Mouse (Mus musculus) midbrain, postnatal 0 days (tissue): ENCODE results near the gene Acot2. TPM values are rescaled to one million over a fixed set of nuclear protein-coding genes. Genes with fewer than 3 reads are reported as not detected.

Experiments used
- ATAC-seq: fragments of 200-750 bp; cut with Nextera tagmentation; 2 replicates; pipeline ENCODE4 v1.8.0; 2017; ENCODE audit warnings: moderate number of reproducible peaks, mild to moderate bottlenecking, moderate TSS enrichment, moderate library complexity; ENCODE audit not compliant: low FRiP score
- DNase-seq: peaks from one replicate; pipeline ENCODE4 v3.0.0-alpha.2; 2015; ENCODE audit warnings: low spot score
- H3K27ac ChIP-seq: fragments of 300-500 bp; sonication (generic); 2 replicates; pipeline ENCODE4 v1.5.1; 2014; ENCODE audit warnings: low read depth, mild to moderate bottlenecking, low read length, mixed read lengths
- H3K27me3 ChIP-seq: fragments of 300-500 bp; sonication (generic); 2 replicates; pipeline ENCODE4 v1.6.1; 2014; ENCODE audit warnings: low read length, control low read depth, mixed read lengths; ENCODE audit not compliant: insufficient read depth
- H3K36me3 ChIP-seq: fragments of 300-500 bp; sonication (generic); 2 replicates; pipeline ENCODE4 v1.6.1; 2014; ENCODE audit warnings: low read length, control low read depth, mixed read lengths; ENCODE audit not compliant: insufficient read depth
- H3K4me1 ChIP-seq: fragments of 300-500 bp; sonication (generic); 2 replicates; pipeline ENCODE4 v1.6.1; 2014; ENCODE audit warnings: mild to moderate bottlenecking, control low read depth, antibody characterized with exemption, low read length, mixed read lengths; ENCODE audit not compliant: insufficient read depth
- H3K4me2 ChIP-seq: fragments of 300-500 bp; sonication (generic); 2 replicates; pipeline ENCODE4 v1.6.1; 2014; ENCODE audit warnings: low read depth, mild to moderate bottlenecking, low read length, mixed read lengths; ENCODE audit not compliant: poor library complexity, severe bottlenecking
- H3K4me3 ChIP-seq: fragments of 300-500 bp; sonication (generic); 2 replicates; pipeline ENCODE4 v1.5.1; 2014; ENCODE audit warnings: low read depth, mild to moderate bottlenecking, low read length, moderate library complexity
- H3K9ac ChIP-seq: fragments of 300-500 bp; sonication (generic); replicated peaks from 2 replicates; pipeline ENCODE4 v1.6.1; 2014; ENCODE audit warnings: mild to moderate bottlenecking, low read length, moderate library complexity, mixed read lengths; ENCODE audit not compliant: poor library complexity, severe bottlenecking
- H3K9me3 ChIP-seq: fragments of 300-500 bp; sonication (generic); 2 replicates; pipeline ENCODE4 v1.6.1; 2016; ENCODE audit warnings: low read length, control low read depth
- CTCF ChIP-seq: IDR thresholded peaks from 2 replicates; pipeline ENCODE4 v1.5.1; 2016; ENCODE audit warnings: antibody characterized with exemption, mild to moderate bottlenecking
- WGBS: fragments of 180-500 bp; shearing (Covaris S2); extraction: QIAGEN DNeasy Blood & Tissue Kit; methylation state at CpG from one replicate; pipeline ENCODE4 v1.1.7; 2014; 5-methylcytosine and 5-hydroxymethylcytosine counted together
- polyA plus RNA-seq: library from polyadenylated mRNA; unstranded; fragments of >200 nt; fragmentation: Nextera tagmentation; extraction: Ambion mirVana; gene quantifications from 2 replicates; pipeline ENCODE4 v1.2.1, GENCODE M21; 2015
- total RNA-seq: library from RNA; depleted of rRNA; stranded (reverse); fragments of >200 nt; gene quantifications from 2 replicates; pipeline ENCODE4 v1.2.3, GENCODE M21; 2014

The Acot2 gene
- total and polyA plus RNA-seq, 2 experiments from 2014 or later: 20.7 to 26.0 TPM

- H3K27me3 ChIP-seq: no peaks in the 10 kb centered on the region
- no peak for DNase-seq
- H3K4me3 ChIP-seq: no peak overlapping the region
- H3K27ac ChIP-seq: no peak overlapping the region
- H3K9ac ChIP-seq: no peak overlapping the region
- H3K36me3 ChIP-seq: no peaks in the 10 kb centered on the region
- ATAC-seq: no peak
- H3K9me3 ChIP-seq: no peaks in the 10 kb centered on the region
- peaks cover 9% of the 10 kb centered on the region for H3K4me1 ChIP-seq
- TF ChIP-seq CTCF: no peak
- H3K4me2 ChIP-seq: no peak overlapping the region
- 88% methylated on average over 4 of the region's 4 CpGs for WGBS
Measured at GRCm38 (mm10) chr12:83949043-83949442, 38.6 kb upstream of the Acot2 start.

DNA sequence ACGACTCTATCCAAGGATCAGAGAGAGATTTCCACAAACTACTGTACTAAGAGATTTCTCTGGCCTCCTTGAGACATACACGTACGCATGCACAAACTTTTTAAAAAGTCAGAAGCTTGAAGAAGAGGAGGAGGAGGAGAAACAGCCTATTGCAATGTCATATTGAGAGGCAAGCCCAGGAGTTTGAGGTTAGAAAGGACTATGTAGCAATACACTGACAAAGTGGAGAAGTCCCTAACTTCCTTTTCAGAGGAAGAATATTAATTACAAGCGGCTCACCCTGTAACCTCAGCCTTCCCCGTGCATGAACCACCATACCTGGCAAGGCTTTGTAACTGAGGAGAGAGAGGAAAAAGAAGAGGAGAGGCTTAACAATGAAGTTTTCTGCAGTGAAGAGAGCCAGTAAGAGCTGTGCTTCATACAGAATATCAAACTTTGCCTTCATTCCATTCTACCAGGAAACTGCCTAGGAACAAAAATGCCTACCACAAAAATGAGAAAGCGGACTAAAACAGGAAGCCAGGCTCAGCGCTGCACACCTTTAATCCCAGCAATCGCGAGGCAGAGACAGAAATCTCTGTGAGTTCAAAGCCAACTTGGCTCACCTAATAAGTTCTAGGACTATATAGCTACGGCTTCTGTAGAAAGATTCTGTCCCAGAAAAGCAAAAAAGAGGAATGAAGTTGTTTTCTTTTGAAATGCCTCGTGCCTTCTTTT, 37.7 kb upstream of the Acot2 start:
- no peaks in the 10 kb centered on the region for H3K27me3 ChIP-seq
- no peaks in the 10 kb centered on the region for H3K36me3 ChIP-seq
- peak overlapping the region; percentile 87 for H3K4me2 ChIP-seq
- 29% methylated on average over 11 of the region's 11 CpGs for WGBS
- H3K27ac ChIP-seq: no peak overlapping the region
- DNase-seq: no peak
- no peak overlapping the region for H3K9ac ChIP-seq
- peak overlapping the region; percentile 83 for H3K4me3 ChIP-seq
- peaks cover 9% of the 10 kb centered on the region for H3K4me1 ChIP-seq
- ATAC-seq: no peak
- no peak for TF ChIP-seq CTCF
- H3K9me3 ChIP-seq: no peaks in the 10 kb centered on the region

DNA sequence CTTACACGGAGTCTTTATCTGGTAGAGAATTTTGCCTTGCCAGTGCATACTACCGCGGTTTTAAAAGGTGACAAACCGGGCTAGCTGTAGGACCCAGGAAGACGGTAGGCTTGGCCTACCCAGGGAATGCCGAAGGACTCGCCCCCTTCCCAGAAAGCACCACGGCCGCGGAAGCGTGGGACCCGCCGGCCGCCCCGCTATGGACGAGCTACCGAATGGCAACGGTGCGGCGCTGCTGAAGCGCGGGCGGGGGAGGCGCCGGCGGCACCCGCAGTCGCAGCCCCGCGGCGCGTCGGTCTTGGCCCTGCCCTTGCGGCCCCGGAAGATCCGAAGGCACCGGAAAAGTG, 37.2 kb upstream of the Acot2 start, which contains the start of gene Riox1:
TSS of gene Riox1 (plus strand) at position 116 of the 347 bp plus-strand sequence.
- Histone ChIP-seq H3K9me3 (no peaks in the 10 kb centered on the region), H3K9ac (peak within 1 kb of the TSS; percentile 79), H3K4me1 (peaks cover 9% of the 10 kb centered on the region), H3K36me3 (no peaks in the 10 kb centered on the region), H3K4me2 (peak within 1 kb of the TSS; percentile 87), H3K27ac (peak within 1 kb of the TSS; percentile 89), H3K4me3 (peak within 1 kb of the TSS; percentile 83), H3K27me3 (no peaks in the 10 kb centered on the region)
- peak; percentile 89 for ATAC-seq
- peak; percentile 92 for DNase-seq
- TF ChIP-seq CTCF: no peak
- 0% methylated on average over 35 of the region's 37 CpGs for WGBS

DNA sequence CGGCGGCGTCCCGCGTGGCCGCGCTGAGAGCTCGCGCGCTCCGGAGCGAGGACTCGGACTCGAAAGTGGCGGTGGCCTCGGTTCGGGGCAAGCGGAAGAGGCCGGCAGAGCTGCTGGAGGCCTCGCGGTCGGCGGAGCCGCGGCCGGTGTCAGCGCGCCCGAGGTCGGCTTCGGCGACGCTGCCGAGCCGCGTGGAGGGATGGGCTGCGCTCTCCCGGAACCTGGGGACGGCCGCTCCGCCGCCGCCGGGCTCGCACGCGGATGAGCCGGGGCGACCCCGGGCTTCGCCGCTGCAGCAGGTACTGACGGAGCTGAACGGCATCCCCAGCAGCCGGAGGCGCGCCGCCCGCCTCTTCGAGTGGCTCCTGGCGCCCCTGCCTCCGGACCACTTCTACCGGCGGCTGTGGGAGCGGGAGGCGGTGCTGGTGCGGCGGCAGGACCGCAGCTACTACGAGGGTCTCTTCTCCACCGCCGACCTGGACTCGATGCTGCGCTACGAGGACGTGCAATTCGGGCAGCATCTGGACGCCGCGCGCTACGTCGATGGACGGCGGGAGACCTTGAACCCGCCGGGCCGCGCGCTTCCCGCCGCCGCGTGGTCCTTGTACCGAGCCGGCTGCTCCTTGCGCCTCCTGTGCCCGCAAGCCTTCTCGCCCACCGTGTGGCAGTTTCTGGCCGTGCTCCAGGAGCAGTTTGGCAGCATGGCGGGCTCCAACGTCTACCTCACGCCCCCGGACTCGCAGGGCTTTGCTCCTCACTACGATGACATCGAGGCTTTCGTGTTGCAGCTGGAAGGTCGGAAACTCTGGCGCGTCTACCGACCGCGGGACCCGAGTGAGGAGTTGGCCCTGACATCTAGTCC, 36.6 kb upstream of the Acot2 start:
- under 1% methylated on average over 80 of the region's 116 CpGs for WGBS
- TF ChIP-seq CTCF: no peak
- H3K27me3 ChIP-seq: no peaks in the 10 kb centered on the region
- H3K4me2 ChIP-seq: peak overlapping the region; percentile 87
- DNase-seq (peak; percentile 50), ATAC-seq (peak; percentile 58)
- peak overlapping the region; percentile 83 for H3K4me3 ChIP-seq
- H3K9ac ChIP-seq: peak overlapping the region; percentile 79
- peaks cover 9% of the 10 kb centered on the region for H3K4me1 ChIP-seq
- peak overlapping the region; percentile 89 for H3K27ac ChIP-seq
- H3K9me3 ChIP-seq: no peaks in the 10 kb centered on the region
- H3K36me3 ChIP-seq: 0 out of 2 replicates have a peak, but pooled peaks cover 3% of the 10 kb centered on the region

GRCm38 (mm10) chr12:83951711-83952575, 35.7 kb upstream of the Acot2 start:
- 0 out of 2 replicates have a peak, but pooled peaks have one; percentile 5 for ATAC-seq
- peak overlapping the region; percentile 79 for H3K9ac ChIP-seq
- H3K36me3 ChIP-seq: 0 out of 2 replicates have a peak, but pooled peaks cover 3% of the 10 kb centered on the region
- H3K4me3 ChIP-seq: peak overlapping the region; percentile 83
- H3K27me3 ChIP-seq: no peaks in the 10 kb centered on the region
- DNase-seq: no peak
- no peak for TF ChIP-seq CTCF
- H3K9me3 ChIP-seq: no peaks in the 10 kb centered on the region
- H3K4me1 ChIP-seq: peaks cover 9% of the 10 kb centered on the region
- H3K27ac ChIP-seq: no peak overlapping the region
- 69% methylated on average over 32 of the region's 32 CpGs for WGBS
- peak overlapping the region; percentile 87 for H3K4me2 ChIP-seq
